Mouse (Mus musculus) kidney, embryonic 14.5 days (tissue): ENCODE results near the gene Gm11541. TPM values are rescaled to one million over a fixed set of nuclear protein-coding genes. Genes with fewer than 3 reads are reported as not detected.

ENCODE experiments used
- ATAC-seq: fragments of 200-750 bp; cut with Nextera tagmentation; 2 replicates; pipeline ENCODE4 v1.8.0; 2017; ENCODE audit warnings: moderate number of reproducible peaks, mild to moderate bottlenecking, moderate TSS enrichment, moderate library complexity; ENCODE audit not compliant: low FRiP score, low TSS enrichment
- H3K27ac ChIP-seq: fragments of 300-500 bp; sonication (generic); 2 replicates; pipeline ENCODE4 v1.5.1; 2014; ENCODE audit warnings: low read depth, mild to moderate bottlenecking, low read length, moderate library complexity, mixed read lengths
- H3K27me3 ChIP-seq: fragments of 300-500 bp; sonication (generic); 2 replicates; pipeline ENCODE4 v1.6.1; 2014; ENCODE audit warnings: mild to moderate bottlenecking, low read length; ENCODE audit not compliant: control insufficient read depth, insufficient read depth
- H3K36me3 ChIP-seq: fragments of 300-500 bp; sonication (generic); 2 replicates; pipeline ENCODE4 v1.6.1; 2014; ENCODE audit warnings: low read length, mixed read lengths; ENCODE audit not compliant: control insufficient read depth, insufficient read depth
- H3K4me1 ChIP-seq: fragments of 300-500 bp; sonication (generic); 2 replicates; pipeline ENCODE4 v1.6.1; 2014; ENCODE audit warnings: low read length, mixed read lengths; ENCODE audit not compliant: control insufficient read depth, insufficient read depth
- H3K4me2 ChIP-seq: fragments of 300-500 bp; sonication (generic); replicated peaks from 2 replicates; pipeline ENCODE4 v1.6.1; 2014; ENCODE audit warnings: low read depth, mild to moderate bottlenecking, low read length
- H3K4me3 ChIP-seq: fragments of 300-500 bp; sonication (generic); 2 replicates; pipeline ENCODE4 v1.5.1; 2014; ENCODE audit warnings: mild to moderate bottlenecking, low read length
- H3K9ac ChIP-seq: fragments of 300-500 bp; sonication (generic); 2 replicates; pipeline ENCODE4 v1.6.1; 2014; ENCODE audit warnings: low read depth, mild to moderate bottlenecking, low read length, moderate library complexity
- H3K9me3 ChIP-seq: fragments of 300-500 bp; sonication (generic); 2 replicates; pipeline ENCODE4 v1.6.1; 2016; ENCODE audit warnings: low read length; ENCODE audit not compliant: control insufficient read depth
- WGBS: fragments of 180-500 bp; shearing (Covaris S2); extraction: QIAGEN DNeasy Blood & Tissue Kit; methylation state at CpG from one replicate; pipeline ENCODE4 v1.1.7; 2014; 5-methylcytosine and 5-hydroxymethylcytosine counted together
- polyA plus RNA-seq: library from polyadenylated mRNA; unstranded; fragments of >200 nt; fragmentation: Nextera tagmentation; extraction: Ambion mirVana; gene quantifications from 2 replicates; pipeline ENCODE4 v1.2.1, GENCODE M21; 2014

Gene Gm11541
- polyA plus RNA-seq, 1 experiment from 2014 or later: 0.99 TPM

- H3K9me3 ChIP-seq: no peaks in the 10 kb centered on the region
- H3K36me3 ChIP-seq: no peaks in the 10 kb centered on the region
- no peak overlapping the region for H3K4me2 ChIP-seq
- no peaks in the 10 kb centered on the region for H3K27me3 ChIP-seq
- 88% methylated on average over 3 of the region's 3 CpGs for WGBS
- no peak for ATAC-seq
- H3K4me3 ChIP-seq: no peak overlapping the region
- H3K4me1 ChIP-seq: no peaks in the 10 kb centered on the region
- H3K27ac ChIP-seq: no peak overlapping the region
- no peak overlapping the region for H3K9ac ChIP-seq
These were observed 23.0 kb upstream of the Gm11541 start for GRCm38 (mm10) chr11:94727306-94727705.

DNA sequence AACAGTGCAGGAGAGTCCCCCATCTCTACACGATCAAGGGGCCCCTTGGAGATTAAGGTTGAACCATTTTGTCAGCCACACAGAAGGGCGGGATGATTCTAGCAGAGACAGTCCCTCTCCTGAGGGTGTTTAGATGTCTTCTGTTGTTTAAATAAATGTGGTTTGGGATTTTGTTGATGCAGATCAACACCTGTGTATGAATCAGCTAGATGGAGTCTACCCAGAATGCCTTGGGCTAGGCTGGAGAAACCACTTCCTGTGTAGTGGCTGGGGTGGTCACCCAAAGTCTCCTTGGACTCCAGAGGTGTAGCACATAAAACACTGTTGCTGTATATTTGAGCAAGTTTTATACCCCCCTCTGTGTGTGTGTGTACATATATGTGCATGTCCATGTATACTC, 14.9 kb upstream of the Gm11541 start:
- Histone ChIP-seq H3K4me1 (peaks cover 8% of the 10 kb centered on the region; the same call in 1 of the 2 replicates), H3K4me2 (no peak overlapping the region), H3K9ac (no peak overlapping the region), H3K36me3 (no peaks in the 10 kb centered on the region), H3K27me3 (no peaks in the 10 kb centered on the region), H3K27ac (no peak overlapping the region), H3K9me3 (no peaks in the 10 kb centered on the region), H3K4me3 (no peak overlapping the region)
- 91% methylated on average over 2 of the region's 2 CpGs for WGBS
- ATAC-seq: no peak

- Histone ChIP-seq H3K27ac (no peak overlapping the region), H3K36me3 (no peaks in the 10 kb centered on the region), H3K4me2 (no peak overlapping the region), H3K27me3 (no peaks in the 10 kb centered on the region), H3K4me3 (no peak overlapping the region), H3K9me3 (no peaks in the 10 kb centered on the region), H3K9ac (no peak overlapping the region), H3K4me1 (peaks cover 8% of the 10 kb centered on the region; the same call in 1 of the 2 replicates)
- no peak for ATAC-seq
- WGBS: 94% methylated on average over 7 of the region's 7 CpGs
These were observed 14.0 kb upstream of the Gm11541 start for GRCm38 (mm10) chr11:94718113-94718909.

GRCm38 (mm10) chr11:94717239-94717638, 12.9 kb upstream of the Gm11541 start:
- 28% methylated on average over 11 of the region's 11 CpGs for WGBS
- H3K36me3 ChIP-seq: no peaks in the 10 kb centered on the region
- no peak for ATAC-seq
- H3K27ac ChIP-seq: 0 out of 2 replicates have a peak overlapping the region, but pooled peaks have one; percentile 47
- peaks cover 8% of the 10 kb centered on the region; the same call in 1 of the 2 replicates for H3K4me1 ChIP-seq
- no peaks in the 10 kb centered on the region for H3K9me3 ChIP-seq
- H3K9ac ChIP-seq: no peak overlapping the region
- H3K4me2 ChIP-seq: 0 out of 2 replicates have a peak overlapping the region, but pooled peaks have one; percentile 13
- no peaks in the 10 kb centered on the region for H3K27me3 ChIP-seq
- H3K4me3 ChIP-seq: no peak overlapping the region

DNA sequence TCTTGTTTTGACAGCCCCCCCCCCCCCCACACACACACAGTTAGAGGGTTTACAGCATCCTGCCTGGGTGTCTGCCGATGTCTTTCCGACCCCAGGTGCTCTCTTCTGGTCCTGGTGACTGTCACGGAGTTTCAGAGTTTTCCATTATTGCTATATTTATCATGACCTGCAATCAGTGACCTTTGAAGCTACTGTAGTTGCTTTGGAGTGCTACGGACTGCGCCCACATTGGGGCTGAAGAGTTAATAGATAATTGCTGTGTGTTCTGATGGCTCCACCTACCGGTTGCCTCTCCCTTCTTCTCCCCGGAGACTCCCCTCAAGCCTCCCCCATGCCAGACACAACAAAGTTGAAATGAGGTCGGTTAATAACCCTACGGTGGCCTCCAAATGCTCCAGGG, 12.5 kb upstream of the Gm11541 start:
- H3K27me3 ChIP-seq: no peaks in the 10 kb centered on the region
- no peak overlapping the region for H3K27ac ChIP-seq
- no peak overlapping the region; the same call in 1 of the 2 replicates for H3K4me2 ChIP-seq
- no peaks in the 10 kb centered on the region for H3K9me3 ChIP-seq
- H3K4me1 ChIP-seq: peaks cover 8% of the 10 kb centered on the region; the same call in 1 of the 2 replicates
- no peaks in the 10 kb centered on the region for H3K36me3 ChIP-seq
- 4% methylated on average over 9 of the region's 9 CpGs for WGBS
- no peak overlapping the region for H3K4me3 ChIP-seq
- ATAC-seq: peak; percentile 59; the same call in 1 of the 2 replicates
- no peak overlapping the region for H3K9ac ChIP-seq

- H3K27ac ChIP-seq: no peak overlapping the region
- no peaks in the 10 kb centered on the region for H3K9me3 ChIP-seq
- ATAC-seq: no peak
- no peak overlapping the region for H3K9ac ChIP-seq
- no peaks in the 10 kb centered on the region for H3K27me3 ChIP-seq
- H3K4me3 ChIP-seq: no peak overlapping the region
- H3K36me3 ChIP-seq: no peaks in the 10 kb centered on the region
- H3K4me1 ChIP-seq: peaks cover 8% of the 10 kb centered on the region; the same call in 1 of the 2 replicates
- WGBS: 88% methylated on average over 5 of the region's 5 CpGs
- H3K4me2 ChIP-seq: no peak overlapping the region
These were observed 11.3 kb upstream of the Gm11541 start for GRCm38 (mm10) chr11:94715622-94716021.

GRCm38 (mm10) chr11:94713246-94713860, 9.1 kb upstream of the Gm11541 start:
- H3K9ac ChIP-seq: no peak overlapping the region
- H3K36me3 ChIP-seq: no peaks in the 10 kb centered on the region
- peaks cover 8% of the 10 kb centered on the region; the same call in 1 of the 2 replicates for H3K4me1 ChIP-seq
- H3K4me3 ChIP-seq: no peak overlapping the region
- no peak for ATAC-seq
- no peaks in the 10 kb centered on the region for H3K9me3 ChIP-seq
- 43% methylated on average over 11 of the region's 11 CpGs for WGBS
- H3K27ac ChIP-seq: no peak overlapping the region
- H3K4me2 ChIP-seq: no peak overlapping the region
- no peaks in the 10 kb centered on the region for H3K27me3 ChIP-seq

DNA sequence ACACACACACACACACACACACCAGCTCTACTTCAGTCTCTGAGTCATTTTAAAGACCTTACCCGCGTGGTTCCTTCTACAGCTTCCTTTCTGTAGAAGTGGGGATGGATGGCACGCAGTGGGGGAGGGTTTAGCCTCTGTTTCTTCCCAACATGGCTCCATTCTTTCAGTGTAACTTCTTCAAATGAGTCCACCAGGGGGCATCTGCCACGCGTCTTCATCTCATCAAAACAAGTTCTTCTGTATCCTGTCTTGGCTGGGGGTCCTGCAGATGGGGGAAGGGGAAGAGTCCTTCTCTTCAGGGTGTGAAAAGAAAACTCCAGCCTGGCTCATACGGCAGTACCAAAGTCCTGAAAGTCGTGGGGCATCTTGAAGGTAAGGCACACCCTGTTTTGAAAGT, 279 bp downstream of the Gm11541 start:
- Histone ChIP-seq H3K27ac (no peak overlapping the region), H3K36me3 (no peaks in the 10 kb centered on the region), H3K9me3 (no peaks in the 10 kb centered on the region), H3K4me1 (peaks cover 3% of the 10 kb centered on the region; the same call in 1 of the 2 replicates), H3K27me3 (no peaks in the 10 kb centered on the region), H3K4me2 (no peak overlapping the region), H3K4me3 (no peak overlapping the region), H3K9ac (no peak overlapping the region)
- ATAC-seq: no peak
- WGBS: 57% methylated on average over 7 of the region's 7 CpGs

- no peak for ATAC-seq
- H3K27ac ChIP-seq: no peak overlapping the region
- WGBS: 52% methylated on average over 3 of the region's 3 CpGs
- H3K4me1 ChIP-seq: peaks cover 3% of the 10 kb centered on the region; the same call in 1 of the 2 replicates
- no peaks in the 10 kb centered on the region for H3K9me3 ChIP-seq
- H3K36me3 ChIP-seq: no peaks in the 10 kb centered on the region
- H3K27me3 ChIP-seq: no peaks in the 10 kb centered on the region
- no peak overlapping the region for H3K9ac ChIP-seq
- H3K4me3 ChIP-seq: no peak overlapping the region
- H3K4me2 ChIP-seq: no peak overlapping the region
These were observed 2.1 kb downstream of the Gm11541 start for GRCm38 (mm10) chr11:94702216-94702610.
